Mouse (Mus musculus) spleen, adult 2 months (tissue): Measurements from ENCODE around the gene Sdhd.

Source experiments
- CTCF ChIP-seq: fragments of 200-500 bp; IDR thresholded peaks from 2 replicates; pipeline ENCODE4 v1.5.1; 2011; ENCODE audit warnings: mild to moderate bottlenecking, inconsistent platforms; ENCODE audit not compliant: insufficient read depth, insufficient read length, insufficient replicate concordance; ENCODE audit errors: extremely low read depth
- POLR2A ChIP-seq: fragments of 200-500 bp; IDR thresholded peaks from 2 replicates; pipeline ENCODE4 v1.6.1; 2011; ENCODE audit warnings: low read depth, low read length, inconsistent platforms

DNA sequence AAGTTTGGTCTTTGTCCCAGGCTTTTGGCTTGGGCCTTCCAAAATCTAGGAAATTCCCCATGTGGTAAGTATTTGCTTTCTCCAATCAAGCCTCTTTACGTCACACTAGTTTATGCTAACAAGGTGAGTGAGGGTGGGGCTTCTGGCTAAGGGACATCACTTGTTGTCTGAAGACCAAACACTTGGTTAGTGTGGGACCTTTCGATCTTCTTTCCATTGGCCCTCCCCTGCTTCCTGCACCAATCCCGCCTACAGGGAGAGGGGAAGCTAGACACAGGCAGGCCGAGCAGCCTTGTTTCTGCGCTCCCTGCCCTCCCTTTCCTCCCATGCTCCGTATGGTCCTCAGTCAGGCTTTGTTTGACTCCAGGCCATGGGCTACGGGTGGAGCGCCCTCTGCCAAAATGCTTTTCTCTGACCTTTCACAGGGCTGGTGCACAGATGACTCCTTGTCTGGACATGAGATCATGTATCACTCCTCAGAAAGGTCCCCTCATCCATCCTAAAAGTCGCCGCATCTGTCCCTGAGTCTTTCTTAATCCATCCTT is 43.3 kb upstream of the Sdhd start:
- TF ChIP-seq CTCF (no peak), POLR2A (no peak)
